Mouse (Mus musculus): Measurements from ENCODE around the gene Hnrnpm. TPM values are rescaled to one million over a fixed set of nuclear protein-coding genes. Genes with fewer than 3 reads are reported as not detected.

Hnrnpm gene
- polyA plus RNA-seq, 1 experiment from 2014 or later: 283 TPM

GRCm38 (mm10) chr17:33669681-33670080, 17.0 kb downstream of the Hnrnpm start:
- Histone ChIP-seq H3K4me1 (0 out of 2 replicates have a peak, but pooled peaks cover 3% of the 10 kb centered on the region), H3K27me3 (no peaks in the 10 kb centered on the region), H3K9me3 (replicated peaks) (no peaks in the 10 kb centered on the region), H3K4me3 (replicated peaks) (no peak overlapping the region), H3K9ac (no peak overlapping the region), H3K36me3 (peaks cover 28% of the 10 kb centered on the region), H3K4me2 (replicated peaks) (no peak overlapping the region), H3K27ac (replicated peaks) (no peak overlapping the region)
- ATAC-seq (ENCODE audit: insufficient number of reproducible peaks, low FRiP score, low TSS enrichment, low read depth): no peak
- 81% methylated on average over 3 of the region's 3 CpGs for WGBS

GRCm38 (mm10) chr17:33666813-33667212, 19.8 kb downstream of the Hnrnpm start:
- H3K27me3 ChIP-seq: no peaks in the 10 kb centered on the region
- WGBS: 83% methylated on average over 3 of the region's 3 CpGs
- peaks cover 46% of the 10 kb centered on the region for H3K36me3 ChIP-seq
- ATAC-seq (ENCODE audit: insufficient number of reproducible peaks, low FRiP score, low TSS enrichment, low read depth): no peak
- H3K9ac ChIP-seq: no peak overlapping the region
- H3K4me3 ChIP-seq (replicated peaks): no peak overlapping the region
- no peak overlapping the region for H3K27ac ChIP-seq (replicated peaks)
- H3K9me3 ChIP-seq (replicated peaks): no peaks in the 10 kb centered on the region
- 0 out of 2 replicates have a peak, but pooled peaks cover 3% of the 10 kb centered on the region for H3K4me1 ChIP-seq
- H3K4me2 ChIP-seq (replicated peaks): no peak overlapping the region

GRCm38 (mm10) chr17:33649781-33650475, 36.7 kb downstream of the Hnrnpm start:
- Histone ChIP-seq H3K4me2 (replicated peaks) (no peak overlapping the region), H3K36me3 (peaks cover 88% of the 10 kb centered on the region), H3K27me3 (no peaks in the 10 kb centered on the region), H3K9me3 (replicated peaks) (no peaks in the 10 kb centered on the region), H3K4me3 (replicated peaks) (no peak overlapping the region), H3K4me1 (no peaks in the 10 kb centered on the region), H3K9ac (no peak overlapping the region), H3K27ac (replicated peaks) (no peak overlapping the region)
- peak; percentile 54; the same call in 1 of the 2 replicates for ATAC-seq (ENCODE audit: insufficient number of reproducible peaks, low FRiP score, low TSS enrichment, low read depth)
- WGBS: 98% methylated on average over 34 of the region's 34 CpGs

GRCm38 (mm10) chr17:33645073-33645472, 41.6 kb downstream of the Hnrnpm start:
- no peak for ATAC-seq (ENCODE audit: insufficient number of reproducible peaks, low FRiP score, low TSS enrichment, low read depth)
- Histone ChIP-seq H3K4me2 (replicated peaks) (no peak overlapping the region), H3K36me3 (peaks cover 71% of the 10 kb centered on the region), H3K4me1 (no peaks in the 10 kb centered on the region), H3K27ac (replicated peaks) (no peak overlapping the region), H3K9me3 (replicated peaks) (no peaks in the 10 kb centered on the region), H3K27me3 (no peaks in the 10 kb centered on the region), H3K4me3 (replicated peaks) (no peak overlapping the region), H3K9ac (no peak overlapping the region)
- WGBS: 95% methylated on average over 8 of the region's 8 CpGs

- Histone ChIP-seq H3K27ac (replicated peaks) (no peak overlapping the region), H3K4me2 (replicated peaks) (no peak overlapping the region), H3K4me3 (replicated peaks) (no peak overlapping the region), H3K36me3 (peaks cover 61% of the 10 kb centered on the region), H3K9ac (no peak overlapping the region), H3K27me3 (no peaks in the 10 kb centered on the region), H3K4me1 (no peaks in the 10 kb centered on the region), H3K9me3 (replicated peaks) (no peaks in the 10 kb centered on the region)
- 93% methylated on average over 4 of the region's 4 CpGs for WGBS
- no peak for ATAC-seq (ENCODE audit: insufficient number of reproducible peaks, low FRiP score, low TSS enrichment, low read depth)
These were observed 42.6 kb downstream of the Hnrnpm start for GRCm38 (mm10) chr17:33644068-33644467.

- Histone ChIP-seq H3K27ac (replicated peaks) (no peak overlapping the region), H3K9me3 (replicated peaks) (no peaks in the 10 kb centered on the region), H3K4me2 (replicated peaks) (no peak overlapping the region), H3K9ac (no peak overlapping the region), H3K4me3 (replicated peaks) (no peak overlapping the region), H3K4me1 (no peaks in the 10 kb centered on the region), H3K27me3 (no peaks in the 10 kb centered on the region), H3K36me3 (peaks cover 26% of the 10 kb centered on the region)
- WGBS: 64% methylated on average over 6 of the region's 6 CpGs
- no peak for ATAC-seq (ENCODE audit: insufficient number of reproducible peaks, low FRiP score, low TSS enrichment, low read depth)
These were observed 46.9 kb downstream of the Hnrnpm start for GRCm38 (mm10) chr17:33639743-33640142.

GRCm38 (mm10) chr17:33637516-33638276, 49.0 kb downstream of the Hnrnpm start, which contains the start of gene Pram1:
TSS of gene Pram1 (plus strand) at chr17:33638056.
- no peak for ATAC-seq (ENCODE audit: insufficient number of reproducible peaks, low FRiP score, low TSS enrichment, low read depth)
- Histone ChIP-seq H3K9me3 (replicated peaks) (no peaks in the 10 kb centered on the region), H3K4me1 (no peaks in the 10 kb centered on the region), H3K27ac (replicated peaks) (no peak within 1 kb of the TSS), H3K9ac (no peak within 1 kb of the TSS), H3K4me3 (replicated peaks) (no peak within 1 kb of the TSS), H3K4me2 (replicated peaks) (no peak within 1 kb of the TSS), H3K27me3 (no peaks in the 10 kb centered on the region), H3K36me3 (peaks cover 10% of the 10 kb centered on the region; the same call in 1 of the 2 replicates)
- 88% methylated on average over 4 of the region's 4 CpGs for WGBS

GRCm38 (mm10) chr17:33637038-33637437, 49.6 kb downstream of the Hnrnpm start:
- H3K9ac ChIP-seq: no peak overlapping the region
- H3K4me1 ChIP-seq: no peaks in the 10 kb centered on the region
- 74% methylated on average over 2 of the region's 2 CpGs for WGBS
- no peaks in the 10 kb centered on the region for H3K27me3 ChIP-seq
- no peak overlapping the region for H3K4me3 ChIP-seq (replicated peaks)
- H3K36me3 ChIP-seq: peaks cover 11% of the 10 kb centered on the region; the same call in 1 of the 2 replicates
- no peaks in the 10 kb centered on the region for H3K9me3 ChIP-seq (replicated peaks)
- no peak for ATAC-seq (ENCODE audit: insufficient number of reproducible peaks, low FRiP score, low TSS enrichment, low read depth)
- H3K4me2 ChIP-seq (replicated peaks): no peak overlapping the region
- H3K27ac ChIP-seq (replicated peaks): no peak overlapping the region

GRCm38 (mm10) chr17:33631796-33632195, 54.9 kb downstream of the Hnrnpm start:
- no peak overlapping the region for H3K27ac ChIP-seq (replicated peaks)
- H3K36me3 ChIP-seq: peaks cover 19% of the 10 kb centered on the region
- H3K9me3 ChIP-seq (replicated peaks): no peaks in the 10 kb centered on the region
- ATAC-seq (ENCODE audit: insufficient number of reproducible peaks, low FRiP score, low TSS enrichment, low read depth): no peak
- 77% methylated on average over 5 of the region's 5 CpGs for WGBS
- peaks cover 21% of the 10 kb centered on the region for H3K4me1 ChIP-seq
- H3K4me3 ChIP-seq (replicated peaks): no peak overlapping the region
- H3K4me2 ChIP-seq (replicated peaks): no peak overlapping the region
- H3K27me3 ChIP-seq: no peaks in the 10 kb centered on the region
- no peak overlapping the region for H3K9ac ChIP-seq

GRCm38 (mm10) chr17:33631236-33631635, 55.4 kb downstream of the Hnrnpm start:
- Histone ChIP-seq H3K9ac (no peak overlapping the region), H3K27ac (replicated peaks) (no peak overlapping the region), H3K4me1 (peaks cover 21% of the 10 kb centered on the region), H3K9me3 (replicated peaks) (no peaks in the 10 kb centered on the region), H3K27me3 (no peaks in the 10 kb centered on the region), H3K4me3 (replicated peaks) (no peak overlapping the region), H3K36me3 (peaks cover 19% of the 10 kb centered on the region), H3K4me2 (replicated peaks) (no peak overlapping the region)
- 95% methylated on average over 9 of the region's 9 CpGs for WGBS
- no peak for ATAC-seq (ENCODE audit: insufficient number of reproducible peaks, low FRiP score, low TSS enrichment, low read depth)

GRCm38 (mm10) chr17:33630171-33630895, 56.3 kb downstream of the Hnrnpm start:
- Histone ChIP-seq H3K4me1 (peaks cover 21% of the 10 kb centered on the region), H3K27me3 (no peaks in the 10 kb centered on the region), H3K27ac (replicated peaks) (0 out of 2 replicates have a peak overlapping the region, but pooled peaks have one; percentile 44), H3K4me3 (replicated peaks) (no peak overlapping the region), H3K9ac (no peak overlapping the region), H3K9me3 (replicated peaks) (no peaks in the 10 kb centered on the region), H3K36me3 (peaks cover 19% of the 10 kb centered on the region), H3K4me2 (replicated peaks) (peak overlapping the region; percentile 80)
- no peak for ATAC-seq (ENCODE audit: insufficient number of reproducible peaks, low FRiP score, low TSS enrichment, low read depth)
- WGBS: 67% methylated on average over 13 of the region's 13 CpGs

Measured in embryonic facial prominence, embryonic 15.5 days (tissue).